38 mouse cellular contexts compared by ENCODE assay signal in genomic region chr2:31607555-31607954, GRCm38 (mm10). TPM values are rescaled to one million over a fixed set of nuclear protein-coding genes. Genes with fewer than 3 reads are reported as not detected.
DNase-seq lines count a peak whose midpoint lies in the region; ATAC-seq lines count a peak whose summit lies in the region.
"Had no signal": no experiment of that assay in that cellular context is flagged by ENCODE, and none has a peak within 500 bp of the region (broad histone marks: within the 10 kb centered on the region; RNA-seq: fewer than 3 reads in every experiment).

No protein-coding gene starts in this region.

- H3K27me3 ChIP-seq in liver, embryonic 13.5 days, result no peaks in the 10 kb centered on the region
- no peaks in the 10 kb centered on the region for H3K27me3 ChIP-seq in forebrain, embryonic 11.5 days (ENCODE audit: control insufficient read depth, insufficient read depth, low read length)
- H3K27me3 ChIP-seq in forebrain, embryonic 13.5 days, result no peaks in the 10 kb centered on the region
- H3K27me3 ChIP-seq: embryonic facial prominence, embryonic 12.5 days; forebrain, embryonic 12.5 days; kidney, embryonic 15.5 days; limb, embryonic 15.5 days; megakaryocyte, embryonic 14.5 days had no signal

- peak; percentile 80 for ATAC-seq in erythroblast, adult 5-6 weeks (replicated peaks; ENCODE audit: low FRiP score, poor library complexity, severe bottlenecking)
- peak; percentile 88 for ATAC-seq in liver, embryonic 13.5 days (ENCODE audit: low read depth)
- peak; percentile 87 for ATAC-seq in megakaryocyte progenitor cell, adult 5-6 weeks (replicated peaks; ENCODE audit: poor library complexity)
- no peak for ATAC-seq in forebrain, embryonic 11.5 days (replicated peaks; ENCODE audit: low FRiP score)
- ATAC-seq in forebrain, embryonic 13.5 days, result no peak
- ATAC-seq: hindbrain, embryonic 16.5 days; midbrain, embryonic 13.5 days had no signal

- no peak overlapping the region for H3K4me3 ChIP-seq in liver, embryonic 13.5 days (replicated peaks)
- H3K4me3 ChIP-seq in forebrain, embryonic 11.5 days (ENCODE audit: low read depth, low read length), result no peak overlapping the region
- no peak overlapping the region for H3K4me3 ChIP-seq in forebrain, embryonic 13.5 days
- H3K4me3 ChIP-seq: embryonic facial prominence, embryonic 12.5 days; forebrain, embryonic 12.5 days; kidney, embryonic 15.5 days; left cerebral cortex, adult 2 months; limb, embryonic 15.5 days; megakaryocyte, embryonic 14.5 days; midbrain, embryonic 13.5 days had no signal

- peak overlapping the region; percentile 47; the same call in 1 of the 2 replicates for H3K9ac ChIP-seq in liver, embryonic 13.5 days
- no peak overlapping the region for H3K9ac ChIP-seq in forebrain, embryonic 11.5 days (ENCODE audit: low read length)
- no peak overlapping the region for H3K9ac ChIP-seq in forebrain, embryonic 13.5 days
- H3K9ac ChIP-seq: embryonic facial prominence, embryonic 12.5 days; forebrain, embryonic 12.5 days; kidney, embryonic 15.5 days; limb, embryonic 15.5 days; midbrain, embryonic 13.5 days had no signal

- H3K36me3 ChIP-seq in liver, embryonic 13.5 days, result peaks cover 90% of the 10 kb centered on the region
- H3K36me3 ChIP-seq in forebrain, embryonic 11.5 days (ENCODE audit: control insufficient read depth, insufficient read depth, low read length), result peaks cover 8% of the 10 kb centered on the region
- peaks cover 95% of the 10 kb centered on the region for H3K36me3 ChIP-seq in forebrain, embryonic 13.5 days (ENCODE audit: poor library complexity, severe bottlenecking)

- DNase-seq in c-Kit-positive CD71-positive TER-119-negative erythroid progenitor cells, embryonic 14.5 days (ENCODE audit: low read depth), result peak; percentile 46
- DNase-seq in liver, embryonic 13.5 days, result peak; percentile 40
- no peak for DNase-seq in lung, adult 18-20 months
- DNase-seq in forebrain, embryonic 11.5 days (ENCODE audit: low spot score), result no peak
- DNase-seq: adrenal gland, postnatal 10 days; B cell, adult 2 months; cerebellum, adult 18-20 months; cerebellum, postnatal 10 days; embryo, embryonic 11 days; gastrocnemius, postnatal 10 days; heart, postnatal 14 days; kidney, adult 18-20 months; kidney, postnatal 25 days; left cerebral cortex, postnatal 4 days; lung, postnatal 36 days; retina, postnatal 1 day; right cerebral cortex, postnatal 25 days; spleen, adult 18-20 months; thymus, postnatal 4 days had no signal

- peak overlapping the region; percentile 30 for H3K4me2 ChIP-seq in liver, embryonic 13.5 days
- H3K4me2 ChIP-seq in forebrain, embryonic 11.5 days (ENCODE audit: low read depth, low read length, severe bottlenecking), result no peak overlapping the region
- no peak overlapping the region for H3K4me2 ChIP-seq in forebrain, embryonic 13.5 days
- H3K4me2 ChIP-seq: embryonic facial prominence, embryonic 12.5 days; forebrain, embryonic 12.5 days; kidney, embryonic 15.5 days; limb, embryonic 15.5 days; midbrain, embryonic 13.5 days had no signal

- H3K9me3 ChIP-seq in liver, embryonic 13.5 days (replicated peaks), result no peaks in the 10 kb centered on the region
- H3K9me3 ChIP-seq in forebrain, embryonic 11.5 days (ENCODE audit: control insufficient read depth, low read length), result no peaks in the 10 kb centered on the region
- no peaks in the 10 kb centered on the region for H3K9me3 ChIP-seq in forebrain, embryonic 13.5 days (replicated peaks)
- H3K9me3 ChIP-seq: embryonic facial prominence, embryonic 12.5 days; forebrain, embryonic 12.5 days; kidney, embryonic 15.5 days; limb, embryonic 15.5 days; megakaryocyte, embryonic 14.5 days; midbrain, embryonic 13.5 days had no signal

- H3K27ac ChIP-seq in liver, embryonic 13.5 days, result peak overlapping the region; percentile 64
- H3K27ac ChIP-seq in forebrain, embryonic 11.5 days (ENCODE audit: low read depth, low read length), result no peak overlapping the region
- H3K27ac ChIP-seq in forebrain, embryonic 13.5 days, result no peak overlapping the region
- H3K27ac ChIP-seq: embryonic facial prominence, embryonic 12.5 days; forebrain, embryonic 12.5 days; kidney, embryonic 15.5 days; left cerebral cortex, adult 2 months; limb, embryonic 15.5 days; midbrain, embryonic 13.5 days had no signal

- peaks cover 44% of the 10 kb centered on the region for H3K4me1 ChIP-seq in liver, embryonic 13.5 days (replicated peaks)
- peaks cover 6% of the 10 kb centered on the region; the same call in 1 of the 2 replicates for H3K4me1 ChIP-seq in forebrain, embryonic 11.5 days (replicated peaks; ENCODE audit: control insufficient read depth, insufficient read depth, low read length)
- H3K4me1 ChIP-seq in forebrain, embryonic 13.5 days, result peaks cover 22% of the 10 kb centered on the region
- H3K4me1 ChIP-seq: embryonic facial prominence, embryonic 12.5 days; kidney, embryonic 15.5 days; limb, embryonic 15.5 days had no signal

- WGBS in liver, embryonic 13.5 days (ENCODE audit: insufficient replicate concordance), result 18% methylated on average over 1 of the region's 1 CpGs
- 80% methylated on average over 1 of the region's 1 CpGs for WGBS in forebrain, embryonic 11.5 days
- 84% methylated on average over 1 of the region's 1 CpGs for WGBS in forebrain, embryonic 13.5 days

RNA-seq across cellular contexts. Expression of gene Prdm12, which starts 32.3 kb away (rescaled TPM):
- not detected in 2 replicates for total RNA-seq in erythroblast, adult 5-6 weeks (2015; ENCODE audit: low replicate concordance)
- not detected in 2 replicates for total RNA-seq in erythroblast, adult 5-6 weeks (2017; ENCODE audit: low replicate concordance)
- polyA plus RNA-seq in liver, embryonic 13.5 days (2015; fragmentation: Nextera tagmentation; extraction: Ambion mirVana), result not detected in 2 replicates
- not detected in 2 replicates for total RNA-seq in megakaryocyte progenitor cell, adult 5-6 weeks (2015)
- not detected in 2 replicates for total RNA-seq in megakaryocyte progenitor cell, adult 5-6 weeks (2017)
- 3.9 and 4.1 TPM in 2 replicates for polyA plus RNA-seq in forebrain, embryonic 11.5 days (2014; fragmentation: Nextera tagmentation; extraction: Ambion mirVana)
- 1.3 and 2.1 TPM in 2 replicates for polyA plus RNA-seq in forebrain, embryonic 13.5 days (2015; fragmentation: Nextera tagmentation; extraction: Ambion mirVana)
- total RNA-seq: adrenal gland, postnatal 10 days; gastrocnemius, postnatal 10 days; heart, adult 8-10 months; heart, postnatal 14 days had no signal
- polyA plus RNA-seq: gonadal fat pad, adult 2 months; heart, embryonic 14.5 days; intestine, embryonic 14.5 days; kidney, embryonic 15.5 days; limb, embryonic 15.5 days; lung, embryonic 16.5 days; stomach, embryonic 14.5 days; testis, adult 2 months; thymus, postnatal 0 days had no signal

RNA-seq across cellular contexts. Expression of gene Fubp3, which starts 35.1 kb away (rescaled TPM):
- total RNA-seq in erythroblast, adult 5-6 weeks (2015; ENCODE audit: low replicate concordance), result 8.3 and 9.4 TPM in 2 replicates
- total RNA-seq in erythroblast, adult 5-6 weeks (2017; ENCODE audit: low replicate concordance), result 2.9 and 9.9 TPM in 2 replicates
- 28.3 and 37.4 TPM in 2 replicates for polyA plus RNA-seq in liver, embryonic 13.5 days (2015; fragmentation: Nextera tagmentation; extraction: Ambion mirVana)
- 13.8 and 29.4 TPM in 2 replicates for total RNA-seq in megakaryocyte progenitor cell, adult 5-6 weeks (2015)
- 26.5 and 28.1 TPM in 2 replicates for total RNA-seq in megakaryocyte progenitor cell, adult 5-6 weeks (2017)
- polyA plus RNA-seq in forebrain, embryonic 11.5 days (2014; fragmentation: Nextera tagmentation; extraction: Ambion mirVana), result 102 and 106 TPM in 2 replicates
- polyA plus RNA-seq in forebrain, embryonic 13.5 days (2015; fragmentation: Nextera tagmentation; extraction: Ambion mirVana), result 72.7 and 76.5 TPM in 2 replicates

Comparison
In these comparisons a context has a peak if more than half of its experiments do, and no peak if none do; other contexts are left out.
1. DNase-seq: peak in c-Kit-positive CD71-positive TER-119-negative erythroid progenitor cells, embryonic 14.5 days (single experiment) and liver, embryonic 13.5 days (single experiment); none in lung, adult 18-20 months (0 of 2) and forebrain, embryonic 11.5 days (single experiment).
2. ATAC-seq: peak in erythroblast, adult 5-6 weeks (single experiment), liver, embryonic 13.5 days (single experiment) and megakaryocyte progenitor cell, adult 5-6 weeks (single experiment); none in forebrain, embryonic 11.5 days (single experiment) and forebrain, embryonic 13.5 days (single experiment).